Mouse (Mus musculus): Measurements from ENCODE around the gene Filip1l.

Filip1l gene

GRCm38 (mm10) chr16:57485265-57485664 lies 132.4 kb downstream of the Filip1l start:
- DNase-seq, result no peak

- no peak for DNase-seq
Observed at GRCm38 (mm10) chr16:57486266-57486665, 133.4 kb downstream of the Filip1l start.

GRCm38 (mm10) chr16:57488661-57489060 lies 135.8 kb downstream of the Filip1l start:
- DNase-seq, result no peak

GRCm38 (mm10) chr16:57490691-57491090 lies 137.8 kb downstream of the Filip1l start:
- DNase-seq, result no peak

- no peak for DNase-seq
Observed at GRCm38 (mm10) chr16:57491853-57492252, 139.0 kb downstream of the Filip1l start.

DNA sequence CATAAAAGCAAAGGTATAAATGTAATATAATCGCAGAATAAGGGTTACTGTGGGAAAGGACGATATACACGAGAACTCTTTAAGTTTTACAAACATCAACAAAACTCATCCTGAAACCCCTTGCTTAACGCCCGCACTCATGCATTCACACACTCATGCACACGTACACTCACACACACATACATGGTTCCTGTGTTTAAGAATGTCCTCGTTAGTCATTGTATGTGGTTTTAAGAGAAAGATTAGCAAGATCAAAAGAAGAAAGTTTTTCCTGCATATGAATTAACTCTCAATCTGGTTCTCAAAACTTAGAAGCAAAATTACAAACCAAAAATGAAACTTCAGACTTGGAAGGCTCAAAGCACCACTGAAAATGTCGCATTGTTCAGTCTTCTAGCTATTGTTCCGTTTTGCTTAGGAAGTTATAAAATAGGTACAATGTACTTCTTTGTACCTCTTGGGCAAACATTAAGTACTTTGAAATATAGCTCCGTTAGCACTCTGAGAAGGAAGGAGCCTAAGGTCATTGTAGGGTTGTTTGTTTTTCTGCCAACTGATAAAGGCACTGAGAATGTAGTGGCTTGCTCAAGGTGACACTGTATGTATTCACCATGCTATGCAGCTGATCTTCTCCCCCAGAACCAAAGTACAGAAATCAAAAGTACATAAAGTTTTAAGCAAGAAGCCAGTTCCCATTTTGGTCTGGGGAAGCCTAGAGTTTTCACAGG lies 142.7 kb downstream of the Filip1l start:
- no peak for DNase-seq

DNA sequence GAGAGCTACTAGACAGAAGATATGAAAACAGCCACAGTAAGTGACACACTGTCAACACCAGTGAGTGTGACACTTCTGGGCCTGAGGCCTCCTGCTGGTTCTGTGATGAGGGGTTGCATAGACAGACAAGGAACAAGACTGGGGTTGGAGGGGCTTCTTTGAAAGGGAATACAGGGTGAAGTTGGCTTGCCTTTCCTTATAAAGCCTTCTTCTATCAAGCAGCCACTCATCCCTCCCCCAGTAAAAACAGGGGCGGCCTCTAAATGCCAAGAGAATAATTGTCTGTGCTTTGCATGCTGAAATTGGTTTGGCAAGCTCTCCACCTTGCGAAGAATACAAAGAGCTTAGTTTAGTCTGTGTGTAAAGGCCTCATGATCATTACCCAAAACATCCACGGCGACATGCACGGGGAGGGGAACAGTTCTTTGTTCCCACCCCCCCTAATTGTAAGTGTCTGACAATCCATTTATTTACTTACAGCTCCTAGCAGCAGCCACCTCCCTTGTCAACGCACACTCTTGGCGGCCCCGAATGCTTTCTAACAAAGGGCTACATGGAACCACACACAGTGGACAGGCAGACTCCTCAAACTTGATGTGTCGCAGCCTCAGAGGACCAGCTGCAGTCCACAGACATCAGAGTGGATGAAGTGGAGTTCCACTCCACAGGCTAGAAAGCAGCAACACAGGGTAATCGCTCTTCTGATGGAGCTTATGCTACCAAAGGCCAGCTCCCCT lies 143.7 kb downstream of the Filip1l start:
- DNase-seq, result no peak

- DNase-seq, result no peak
Observed at GRCm38 (mm10) chr16:57500851-57501250, 148.0 kb downstream of the Filip1l start.

DNA sequence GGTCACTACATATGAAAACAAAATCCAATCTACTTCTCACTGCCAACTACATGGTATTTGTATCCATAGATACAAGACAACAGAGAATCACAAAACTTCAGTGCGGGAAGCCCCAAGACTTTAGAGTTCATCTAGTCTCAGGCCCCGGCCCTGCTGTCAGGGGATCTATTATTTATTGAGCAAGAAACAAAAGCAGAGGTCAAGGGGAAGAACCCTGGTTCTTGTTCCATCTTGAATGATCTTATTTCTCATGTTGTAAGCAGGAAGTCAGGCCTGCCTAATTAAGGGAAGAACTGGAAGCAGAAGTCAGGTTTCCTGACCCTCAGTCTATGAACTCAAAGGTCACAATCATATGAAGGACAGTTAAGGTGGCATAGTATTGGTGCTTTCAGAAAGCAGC lies 149.3 kb downstream of the Filip1l start:
- DNase-seq, result no peak

GRCm38 (mm10) chr16:57502761-57503160 lies 149.9 kb downstream of the Filip1l start:
- DNase-seq, result no peak

DNA sequence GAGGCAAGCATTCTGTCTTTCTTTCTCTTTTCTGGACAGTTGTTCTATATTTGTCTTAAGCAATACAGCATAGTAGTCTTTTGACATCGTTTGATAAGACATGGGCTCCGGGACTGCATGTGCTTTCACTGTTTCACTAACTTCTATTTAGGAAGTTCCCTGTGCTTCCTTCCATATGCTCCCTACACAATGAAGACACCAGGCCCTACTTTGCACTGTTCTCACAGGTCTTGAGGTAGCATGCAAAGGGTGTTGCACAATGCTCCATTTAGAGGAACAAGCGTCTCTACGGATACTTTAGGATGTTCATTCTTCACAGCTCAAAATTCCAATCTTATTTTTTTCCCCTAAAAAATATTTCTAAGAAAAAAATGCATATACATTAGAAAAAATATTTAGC lies 151.8 kb downstream of the Filip1l start:
- no peak for DNase-seq

DNA sequence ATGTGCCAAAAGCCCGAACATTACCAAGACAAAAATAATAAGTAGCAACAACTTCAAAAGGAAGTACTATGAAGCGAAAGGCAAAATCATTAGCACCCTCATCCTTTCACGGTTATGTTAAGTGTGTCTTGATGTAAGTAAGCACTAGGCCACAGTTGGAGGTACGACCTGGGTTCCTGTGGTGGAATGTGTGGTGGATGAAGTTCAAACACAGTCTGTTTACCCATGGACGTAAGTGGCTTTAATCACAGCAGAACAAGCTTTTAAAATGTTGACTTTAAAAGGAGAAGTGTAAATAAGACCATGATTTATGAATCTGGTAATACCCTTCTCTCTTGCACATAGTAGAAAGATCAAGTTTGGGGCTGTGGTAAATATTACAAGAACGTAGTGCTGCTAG lies 153.2 kb downstream of the Filip1l start:
- no peak for DNase-seq

DNA sequence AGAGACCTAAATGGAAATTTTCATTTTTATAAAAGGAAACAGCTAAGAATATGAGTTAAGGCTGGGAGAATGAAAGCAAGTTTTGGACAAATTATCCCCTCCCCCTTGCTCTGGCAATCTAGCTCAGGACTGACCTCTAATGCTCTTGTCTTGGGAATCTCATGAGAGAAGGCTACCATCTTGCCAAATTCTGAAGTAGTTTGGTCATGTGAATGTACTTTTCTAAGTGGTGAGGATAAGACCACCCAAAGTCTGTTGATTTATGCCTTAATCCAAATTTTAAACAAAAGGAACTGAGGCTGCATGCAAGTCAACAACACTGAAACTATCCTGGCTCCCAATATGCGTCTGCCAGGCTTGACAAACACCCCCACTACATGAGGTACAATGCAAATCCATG lies 155.5 kb downstream of the Filip1l start:
- DNase-seq, result no peak

DNA sequence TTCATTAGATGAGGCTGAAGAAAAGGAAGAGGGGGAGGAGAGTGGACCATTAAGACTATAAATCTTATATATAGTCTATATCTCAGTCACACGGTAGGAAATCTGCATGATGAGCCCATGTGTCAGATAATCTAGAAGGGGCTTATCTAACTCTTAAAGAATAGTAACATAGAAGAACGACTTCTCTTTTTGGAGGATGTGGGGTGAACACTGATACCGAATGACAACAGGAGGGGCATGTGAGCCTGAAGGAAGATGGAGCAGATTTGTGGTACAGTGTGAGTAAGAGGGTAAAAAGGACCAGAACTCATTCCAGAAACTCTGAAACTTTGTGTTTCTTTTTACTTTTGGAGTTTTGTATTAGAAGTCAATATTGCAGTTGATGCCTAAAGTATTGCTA lies 156.2 kb downstream of the Filip1l start:
- no peak for DNase-seq

DNA sequence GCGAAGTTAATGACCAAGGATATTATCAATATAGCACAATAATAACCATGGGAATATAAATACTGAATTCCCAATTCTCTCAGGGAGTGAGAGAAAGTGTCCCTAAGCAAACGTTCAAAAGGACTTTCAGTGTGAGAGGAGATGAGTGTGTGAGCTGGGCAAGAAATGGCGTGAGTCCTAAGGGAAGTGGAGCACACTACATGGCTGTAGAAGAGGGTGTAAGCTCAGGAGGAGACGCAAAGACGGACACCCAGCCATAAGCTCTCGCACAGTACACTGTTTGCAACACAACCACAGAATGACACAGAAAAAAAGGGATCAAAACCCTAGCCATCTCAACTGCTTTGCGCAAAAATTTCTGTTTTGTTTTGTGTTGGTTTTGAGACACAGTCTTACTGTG lies 160.7 kb downstream of the Filip1l start:
- DNase-seq, result no peak

DNA sequence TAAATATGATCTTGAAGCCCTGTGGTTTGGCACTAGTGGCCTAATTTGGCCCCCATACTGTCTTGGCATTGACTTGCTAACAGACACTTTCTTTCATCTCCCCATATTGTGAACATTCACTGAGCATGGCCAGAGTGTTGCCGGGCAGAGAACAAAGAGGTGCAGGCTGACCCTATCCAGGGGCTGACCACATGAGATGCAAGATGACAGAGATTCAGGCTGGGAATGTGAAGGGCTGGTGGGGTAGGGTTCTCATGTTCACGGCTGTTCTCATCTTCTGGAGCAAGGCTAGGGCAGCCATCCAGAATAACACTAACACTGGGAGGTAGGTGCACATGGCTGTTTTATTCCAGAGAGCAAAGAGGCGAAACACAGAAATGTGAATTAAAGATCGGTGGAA lies 161.5 kb downstream of the Filip1l start:
- DNase-seq, result no peak

DNA sequence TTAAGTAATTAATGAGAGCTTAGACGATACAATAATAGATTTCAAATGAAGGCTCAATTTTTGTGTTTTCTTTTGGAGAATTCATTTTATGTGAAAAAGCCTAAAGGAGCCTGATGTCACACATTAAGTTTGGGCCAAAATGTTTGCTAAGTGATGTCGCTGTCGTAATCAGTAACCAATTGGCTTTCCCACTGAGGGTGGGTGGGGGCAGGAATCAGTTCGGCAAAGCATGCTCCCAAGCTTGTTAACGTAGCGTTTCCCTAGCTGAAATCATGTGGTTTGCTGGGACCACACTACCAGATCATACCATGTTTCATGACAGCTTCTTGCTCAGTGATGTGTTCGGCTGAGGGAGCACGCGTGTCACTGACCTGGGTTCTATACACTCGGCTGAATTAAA lies 162.7 kb downstream of the Filip1l start:
- no peak for DNase-seq

- no peak for DNase-seq
Observed at GRCm38 (mm10) chr16:57525046-57525445, 172.2 kb downstream of the Filip1l start.

DNA sequence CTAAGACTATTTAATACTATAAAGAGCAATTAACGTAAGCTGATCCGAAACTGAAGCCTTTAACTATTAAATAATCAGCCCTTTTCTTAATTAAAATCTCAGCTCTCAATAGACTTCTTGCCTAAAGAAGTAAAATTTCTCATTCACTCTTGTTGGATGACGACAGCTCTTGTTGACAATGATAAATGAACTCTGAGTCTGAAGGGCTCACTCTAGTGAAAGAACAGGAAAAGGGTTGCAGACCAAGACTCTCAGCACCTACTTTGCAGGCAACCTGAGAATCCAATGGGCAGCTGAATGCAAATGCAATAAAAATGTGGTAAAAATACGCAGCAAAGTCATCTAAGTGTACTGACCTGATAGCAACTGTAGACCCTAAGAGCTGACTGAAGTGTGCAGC lies 172.6 kb downstream of the Filip1l start:
- DNase-seq, result no peak

- DNase-seq, result no peak
Observed at GRCm38 (mm10) chr16:57526893-57527292, 174.0 kb downstream of the Filip1l start.

DNA sequence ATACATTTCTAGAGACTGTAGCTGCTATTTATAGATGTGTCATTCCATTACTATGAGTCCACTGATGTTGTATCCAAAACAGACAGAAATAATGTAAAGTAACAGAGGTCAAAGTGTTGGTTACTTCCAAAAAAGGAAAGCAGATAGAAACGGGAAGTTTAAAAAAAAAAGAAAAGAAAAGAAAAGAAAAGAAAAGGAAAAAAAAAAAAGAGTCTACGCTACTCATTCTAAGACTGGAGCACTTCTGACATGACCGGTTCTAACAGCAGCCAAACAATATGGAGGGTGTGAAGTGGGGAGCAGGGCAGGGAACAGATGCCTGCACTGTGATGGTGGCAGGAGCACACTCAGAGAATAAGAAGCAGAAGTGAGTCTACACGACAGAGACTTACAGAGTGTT lies 175.6 kb downstream of the Filip1l start:
- DNase-seq, result no peak

- DNase-seq, result no peak
Observed at GRCm38 (mm10) chr16:57530547-57530946, 177.7 kb downstream of the Filip1l start.

DNA sequence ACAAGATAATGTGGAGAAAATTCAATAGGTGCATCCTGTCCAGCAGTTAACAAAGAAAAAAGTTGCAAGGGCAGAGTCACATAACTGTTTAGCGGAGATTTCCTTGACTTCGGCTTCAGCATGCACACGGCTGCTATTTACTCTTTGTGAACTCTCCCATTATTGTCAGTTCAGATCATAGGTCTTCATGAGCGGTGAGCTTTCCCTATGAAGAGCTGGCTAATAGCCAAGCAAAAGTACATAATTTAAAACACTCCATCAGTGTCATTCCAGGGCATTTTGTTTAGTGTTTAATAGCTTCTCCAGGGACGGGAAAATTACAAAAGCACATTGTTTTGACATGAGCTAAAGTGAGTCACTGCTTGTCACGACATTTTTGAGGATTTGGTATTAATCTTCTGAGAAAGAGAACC lies 179.2 kb downstream of the Filip1l start:
- no peak for DNase-seq

- no peak for DNase-seq
Observed at GRCm38 (mm10) chr16:57534365-57534764, 181.5 kb downstream of the Filip1l start.

DNA sequence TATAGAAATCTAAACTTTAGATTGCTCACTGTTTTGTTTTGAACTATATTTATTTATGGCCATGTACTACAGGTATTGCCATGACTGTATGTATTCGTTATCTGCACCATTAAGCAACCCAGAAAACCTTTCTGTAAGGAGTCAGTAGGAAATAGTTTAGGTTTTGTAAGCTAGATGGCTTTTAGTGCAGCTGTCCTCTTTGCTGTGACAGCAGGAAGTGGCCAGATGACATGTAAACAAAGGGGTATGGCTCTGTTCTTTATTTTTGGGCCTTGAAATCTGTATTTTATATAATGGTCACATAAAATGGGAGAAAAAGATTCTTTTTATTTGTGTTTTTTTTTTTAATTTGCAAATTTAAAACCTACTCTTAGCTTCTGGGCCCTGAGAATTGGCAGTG lies 181.9 kb downstream of the Filip1l start:
- no peak for DNase-seq
